Mouse (Mus musculus): ENCODE results near the gene Gdpd5. TPM values are rescaled to one million over a fixed set of nuclear protein-coding genes. Genes with fewer than 3 reads are reported as not detected.

Gene Gdpd5
- polyA plus RNA-seq, 1 experiment from 2014 or later: 2.6 TPM

GRCm38 (mm10) chr7:99432863-99433262, 51.6 kb downstream of the Gdpd5 start:
- no peaks in the 10 kb centered on the region; the same call in 1 of the 2 replicates for H3K27me3 ChIP-seq (replicated peaks)
- H3K4me1 ChIP-seq: peaks cover 21% of the 10 kb centered on the region
- H3K9ac ChIP-seq: no peak overlapping the region
- no peak for ATAC-seq
- no peak overlapping the region for H3K4me3 ChIP-seq
- no peaks in the 10 kb centered on the region for H3K36me3 ChIP-seq
- 62% methylated on average over 6 of the region's 6 CpGs for WGBS (ENCODE audit: insufficient replicate concordance)
- H3K4me2 ChIP-seq: no peak overlapping the region
- no peaks in the 10 kb centered on the region for H3K9me3 ChIP-seq (replicated peaks)
- H3K27ac ChIP-seq: no peak overlapping the region

- Histone ChIP-seq H3K4me2 (peak overlapping the region; percentile 37), H3K27ac (no peak overlapping the region)
These were observed 53.5 kb downstream of the Gdpd5 start for GRCm38 (mm10) chr7:99434672-99435250.

GRCm38 (mm10) chr7:99436530-99436929, 55.3 kb downstream of the Gdpd5 start:
- Histone ChIP-seq H3K27ac (no peak overlapping the region), H3K4me3 (no peak overlapping the region), H3K4me2 (no peak overlapping the region), H3K4me1 (peaks cover 23% of the 10 kb centered on the region), H3K9me3 (replicated peaks) (no peaks in the 10 kb centered on the region), H3K9ac (no peak overlapping the region), H3K36me3 (no peaks in the 10 kb centered on the region), H3K27me3 (replicated peaks) (no peaks in the 10 kb centered on the region; the same call in 1 of the 2 replicates)
- ATAC-seq: no peak
- WGBS (ENCODE audit: insufficient replicate concordance): 33% methylated on average over 4 of the region's 4 CpGs

More at GRCm38 (mm10) chr7:99434672-99435250, 53.5 kb downstream of the Gdpd5 start:
- 0 out of 2 replicates have a peak overlapping the region, but pooled peaks have one; percentile 2 for H3K9ac ChIP-seq
- H3K4me3 ChIP-seq: no peak overlapping the region
- ATAC-seq: no peak
- H3K4me1 ChIP-seq: peaks cover 21% of the 10 kb centered on the region
- no peaks in the 10 kb centered on the region for H3K36me3 ChIP-seq
- WGBS (ENCODE audit: insufficient replicate concordance): 19% methylated on average over 12 of the region's 12 CpGs
- H3K27me3 ChIP-seq (replicated peaks): no peaks in the 10 kb centered on the region; the same call in 1 of the 2 replicates
- no peaks in the 10 kb centered on the region for H3K9me3 ChIP-seq (replicated peaks)

DNA sequence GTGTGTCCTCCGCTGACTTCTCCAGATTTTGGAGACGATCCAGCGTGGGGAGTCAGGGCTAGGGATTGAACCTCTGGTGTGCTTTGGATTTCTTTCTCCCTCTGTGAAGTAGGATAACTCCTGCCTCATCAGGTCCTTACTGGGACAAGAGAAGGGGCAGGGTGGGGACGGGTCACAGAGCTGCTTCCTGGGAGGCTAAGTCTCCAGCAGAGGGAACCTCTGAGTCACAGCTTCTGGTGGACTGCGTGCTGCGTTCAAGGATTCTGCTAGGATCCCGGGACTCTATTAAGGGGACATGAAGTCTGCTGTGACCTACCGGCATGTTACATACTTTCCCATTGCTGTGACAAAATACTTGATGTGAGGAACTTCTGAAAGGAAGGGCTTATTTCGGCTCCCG, 57.7 kb downstream of the Gdpd5 start:
- no peak overlapping the region for H3K27ac ChIP-seq
- no peak overlapping the region for H3K4me2 ChIP-seq
- no peaks in the 10 kb centered on the region for H3K36me3 ChIP-seq
- 58% methylated on average over 10 of the region's 10 CpGs for WGBS (ENCODE audit: insufficient replicate concordance)
- no peak overlapping the region for H3K9ac ChIP-seq
- no peak for ATAC-seq
- H3K9me3 ChIP-seq (replicated peaks): no peaks in the 10 kb centered on the region
- H3K4me1 ChIP-seq: peaks cover 19% of the 10 kb centered on the region; the same call in 1 of the 2 replicates
- no peak overlapping the region for H3K4me3 ChIP-seq
- H3K27me3 ChIP-seq (replicated peaks): no peaks in the 10 kb centered on the region

DNA sequence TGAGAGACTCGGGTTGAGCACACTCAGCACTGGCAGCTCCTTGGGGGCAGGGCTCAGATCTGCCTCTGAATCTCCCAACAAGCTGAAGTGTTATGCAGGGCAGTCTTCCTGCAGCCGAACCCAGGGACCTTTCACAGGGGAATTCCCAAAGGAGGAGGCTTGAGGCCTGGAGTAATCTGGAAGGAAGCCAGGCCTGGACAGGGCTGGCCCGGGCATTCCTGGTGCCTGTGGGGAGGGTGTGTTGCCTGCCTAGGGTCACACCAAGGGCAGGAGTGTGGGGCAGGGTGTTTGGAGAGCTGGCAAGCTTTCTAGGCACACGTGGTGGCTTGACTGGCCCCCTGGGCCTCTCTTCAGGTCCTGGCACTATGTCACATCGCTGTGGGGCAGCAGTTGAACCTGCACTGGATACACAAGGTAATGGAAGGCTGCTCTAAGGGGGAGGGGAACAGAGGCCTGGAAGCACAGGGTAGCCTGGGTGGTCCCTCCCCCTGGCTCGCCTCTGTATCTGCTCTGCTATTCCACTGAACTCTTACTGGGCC, 60.4 kb downstream of the Gdpd5 start:
- no peaks in the 10 kb centered on the region for H3K36me3 ChIP-seq
- no peak overlapping the region for H3K9ac ChIP-seq
- H3K9me3 ChIP-seq (replicated peaks): no peaks in the 10 kb centered on the region
- H3K27ac ChIP-seq: no peak overlapping the region
- H3K4me2 ChIP-seq: no peak overlapping the region
- 43% methylated on average over 6 of the region's 6 CpGs for WGBS (ENCODE audit: insufficient replicate concordance)
- no peak for ATAC-seq
- H3K4me1 ChIP-seq: 0 out of 2 replicates have a peak, but pooled peaks cover 8% of the 10 kb centered on the region
- no peaks in the 10 kb centered on the region for H3K27me3 ChIP-seq (replicated peaks)
- no peak overlapping the region for H3K4me3 ChIP-seq

- Histone ChIP-seq H3K9ac (no peak overlapping the region), H3K4me2 (no peak overlapping the region), H3K4me3 (no peak overlapping the region), H3K27ac (no peak overlapping the region), H3K27me3 (replicated peaks) (peaks cover 4% of the 10 kb centered on the region), H3K4me1 (0 out of 2 replicates have a peak, but pooled peaks cover 8% of the 10 kb centered on the region), H3K36me3 (no peaks in the 10 kb centered on the region), H3K9me3 (replicated peaks) (no peaks in the 10 kb centered on the region)
- WGBS (ENCODE audit: insufficient replicate concordance): 57% methylated on average over 5 of the region's 5 CpGs
- no peak for ATAC-seq
These were observed 62.0 kb downstream of the Gdpd5 start for GRCm38 (mm10) chr7:99443164-99443563.

GRCm38 (mm10) chr7:99444012-99444411, 62.8 kb downstream of the Gdpd5 start:
- H3K9ac ChIP-seq: no peak overlapping the region
- ATAC-seq: no peak

GRCm38 (mm10) chr7:99445833-99446232, 64.6 kb downstream of the Gdpd5 start:
- Histone ChIP-seq H3K4me2 (no peak overlapping the region), H3K36me3 (no peaks in the 10 kb centered on the region), H3K4me1 (0 out of 2 replicates have a peak, but pooled peaks cover 8% of the 10 kb centered on the region), H3K9ac (no peak overlapping the region), H3K27ac (no peak overlapping the region), H3K4me3 (no peak overlapping the region), H3K9me3 (replicated peaks) (no peaks in the 10 kb centered on the region), H3K27me3 (replicated peaks) (peaks cover 6% of the 10 kb centered on the region)
- ATAC-seq: no peak
- 78% methylated on average over 2 of the region's 2 CpGs for WGBS (ENCODE audit: insufficient replicate concordance)

More at GRCm38 (mm10) chr7:99444012-99444411, 62.8 kb downstream of the Gdpd5 start:
- H3K9me3 ChIP-seq (replicated peaks): no peaks in the 10 kb centered on the region
- H3K4me1 ChIP-seq: 0 out of 2 replicates have a peak, but pooled peaks cover 8% of the 10 kb centered on the region
- 51% methylated on average over 6 of the region's 6 CpGs for whole genome bisulfite sequencing (ENCODE audit: insufficient replicate concordance)
- H3K27me3 ChIP-seq (replicated peaks): peaks cover 6% of the 10 kb centered on the region
- H3K36me3 ChIP-seq: no peaks in the 10 kb centered on the region
- no peak overlapping the region for H3K4me2 ChIP-seq
- no peak overlapping the region for H3K27ac ChIP-seq
- no peak overlapping the region for H3K4me3 ChIP-seq

DNA sequence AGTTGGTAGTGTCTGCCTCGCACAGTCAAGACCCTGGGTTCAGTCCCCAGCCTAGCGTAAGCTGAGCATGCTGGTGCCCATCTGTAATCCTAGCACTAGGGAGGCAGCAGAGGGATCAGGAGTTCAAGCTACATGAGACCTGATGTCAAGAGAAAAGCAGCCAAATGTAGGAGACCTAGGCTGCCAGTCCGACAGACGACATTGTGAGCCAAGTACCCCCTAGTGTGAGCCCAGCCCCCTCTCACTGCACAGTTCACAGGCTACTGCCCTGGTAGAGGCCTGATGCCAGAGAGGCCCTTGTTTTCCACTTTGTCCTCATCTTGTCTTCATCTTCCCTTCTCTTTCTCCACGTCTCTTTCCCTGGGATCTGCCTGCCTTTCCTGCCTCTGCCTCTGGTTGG, 66.1 kb downstream of the Gdpd5 start:
- ATAC-seq: no peak
- 63% methylated on average over 5 of the region's 5 CpGs for WGBS (ENCODE audit: insufficient replicate concordance)
- H3K36me3 ChIP-seq: no peaks in the 10 kb centered on the region
- H3K4me1 ChIP-seq: no peaks in the 10 kb centered on the region
- no peak overlapping the region for H3K4me2 ChIP-seq
- H3K9ac ChIP-seq: no peak overlapping the region
- H3K27me3 ChIP-seq (replicated peaks): peaks cover 6% of the 10 kb centered on the region
- no peak overlapping the region for H3K4me3 ChIP-seq
- H3K27ac ChIP-seq: no peak overlapping the region
- no peaks in the 10 kb centered on the region for H3K9me3 ChIP-seq (replicated peaks)

GRCm38 (mm10) chr7:99448619-99449018, 67.4 kb downstream of the Gdpd5 start:
- H3K9ac ChIP-seq: no peak overlapping the region
- no peaks in the 10 kb centered on the region for H3K9me3 ChIP-seq (replicated peaks)
- H3K36me3 ChIP-seq: no peaks in the 10 kb centered on the region
- no peak overlapping the region for H3K4me2 ChIP-seq
- peaks cover 5% of the 10 kb centered on the region; the same call in 1 of the 2 replicates for H3K4me1 ChIP-seq
- H3K4me3 ChIP-seq: no peak overlapping the region
- no peak overlapping the region for H3K27ac ChIP-seq
- no peak for ATAC-seq
- peaks cover 9% of the 10 kb centered on the region for H3K27me3 ChIP-seq (replicated peaks)
- WGBS (ENCODE audit: insufficient replicate concordance): 55% methylated on average over 5 of the region's 5 CpGs

GRCm38 (mm10) chr7:99449063-99449462, 67.8 kb downstream of the Gdpd5 start:
- H3K4me2 ChIP-seq: no peak overlapping the region
- WGBS (ENCODE audit: insufficient replicate concordance): 34% methylated on average over 8 of the region's 8 CpGs
- no peak for ATAC-seq
- peaks cover 9% of the 10 kb centered on the region for H3K27me3 ChIP-seq (replicated peaks)
- no peak overlapping the region for H3K27ac ChIP-seq
- no peaks in the 10 kb centered on the region for H3K36me3 ChIP-seq
- no peak overlapping the region for H3K4me3 ChIP-seq
- H3K9me3 ChIP-seq (replicated peaks): no peaks in the 10 kb centered on the region
- H3K9ac ChIP-seq: no peak overlapping the region
- peaks cover 5% of the 10 kb centered on the region; the same call in 1 of the 2 replicates for H3K4me1 ChIP-seq

DNA sequence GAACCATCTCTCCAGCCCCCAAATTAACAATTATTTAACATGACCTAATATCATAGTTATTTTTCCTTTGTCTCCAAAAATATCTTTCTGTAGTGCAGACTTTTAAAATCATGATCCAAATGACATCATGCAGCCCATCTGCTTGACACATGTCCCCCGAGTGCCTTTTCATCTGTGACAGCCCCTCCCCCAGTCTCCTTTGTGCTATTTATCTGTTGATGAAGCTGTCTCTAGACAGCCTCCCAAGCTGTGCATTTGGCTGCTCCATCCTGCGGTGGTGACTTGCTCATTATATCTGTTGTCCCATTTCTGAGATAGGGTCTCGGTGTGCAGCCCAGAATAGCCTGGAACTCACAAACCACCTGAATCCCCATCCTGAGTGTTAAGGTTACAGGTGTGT, 68.5 kb downstream of the Gdpd5 start:
- Histone ChIP-seq H3K9me3 (replicated peaks) (no peaks in the 10 kb centered on the region), H3K4me1 (peaks cover 5% of the 10 kb centered on the region; the same call in 1 of the 2 replicates), H3K27me3 (replicated peaks) (peaks cover 9% of the 10 kb centered on the region), H3K4me3 (no peak overlapping the region), H3K36me3 (no peaks in the 10 kb centered on the region), H3K4me2 (no peak overlapping the region), H3K27ac (no peak overlapping the region), H3K9ac (no peak overlapping the region)
- no peak for ATAC-seq
- 54% methylated on average over 3 of the region's 3 CpGs for WGBS (ENCODE audit: insufficient replicate concordance)
